Mouse (Mus musculus) embryonic facial prominence, embryonic 10.5 days (tissue): Measurements from ENCODE around the gene Rfng. TPM values are rescaled to one million over a fixed set of nuclear protein-coding genes. Genes with fewer than 3 reads are reported as not detected.
"Not testable (repeated sequence)": the region's sequence is repeated elsewhere in the genome, so short reads cannot be mapped to it uniquely, and the experiment has no call there.

Experiments
- DNase-seq: peaks from one replicate; pipeline ENCODE4 v3.0.0-alpha.2; 2017; ENCODE audit warnings: low spot score
- H3K27ac ChIP-seq: fragments of 300-500 bp; sonication (generic); replicated peaks from 2 replicates; pipeline ENCODE4 v1.5.1; 2016; ENCODE audit warnings: mild to moderate bottlenecking
- H3K27me3 ChIP-seq: fragments of 300-500 bp; sonication (generic); replicated peaks from 2 replicates; pipeline ENCODE4 v1.6.1; 2016; ENCODE audit warnings: low read depth, mild to moderate bottlenecking; ENCODE audit not compliant: poor library complexity, severe bottlenecking
- H3K36me3 ChIP-seq: fragments of 300-500 bp; sonication (generic); replicated peaks from 2 replicates; pipeline ENCODE4 v1.6.1; 2016; ENCODE audit warnings: mild to moderate bottlenecking, moderate library complexity
- H3K4me1 ChIP-seq: fragments of 300-500 bp; sonication (generic); 2 replicates; pipeline ENCODE4 v1.6.1; 2016
- H3K4me3 ChIP-seq: fragments of 300-500 bp; sonication (generic); 2 replicates; pipeline ENCODE4 v1.5.1; 2016; ENCODE audit warnings: mild to moderate bottlenecking, moderate library complexity
- H3K9me3 ChIP-seq: fragments of 300-500 bp; sonication (generic); 2 replicates; pipeline ENCODE4 v1.6.1; 2016; ENCODE audit warnings: mild to moderate bottlenecking
- WGBS: fragments of 180-500 bp; shearing (Covaris S2); methylation state at CpG from one replicate; pipeline ENCODE4 v1.1.7; 2016; 5-methylcytosine and 5-hydroxymethylcytosine counted together
- polyA plus RNA-seq: library from polyadenylated mRNA; unstranded; fragments of >200 nt; fragmentation: Nextera tagmentation; extraction: Ambion mirVana; gene quantifications from 2 replicates; pipeline ENCODE4 v1.2.1, GENCODE M21; 2016

Rfng gene
- polyA plus RNA-seq = 40.0 and 42.1 TPM in 2 replicates

GRCm38 (mm10) chr11:120784064-120784791, at the start of gene Rfng, which contains the start of gene Gps1:
Gene Rfng, minus strand, starts transcription at chr11:120784207.
Gene Gps1, plus strand, starts transcription at chr11:120784272.
- Histone ChIP-seq H3K36me3 (peaks cover 67% of the 10 kb centered on the region), H3K9me3 (no peaks in the 10 kb centered on the region), H3K27ac (peak within 1 kb of the TSS; percentile 87), H3K4me3 (peak within 1 kb of the TSS; percentile 99), H3K27me3 (peaks cover 17% of the 10 kb centered on the region), H3K4me1 (peaks cover 27% of the 10 kb centered on the region)
- peak; percentile 89 for DNase-seq
- under 1% methylated on average over 107 of the region's 107 CpGs for WGBS

GRCm38 (mm10) chr11:120832962-120833361, 49.0 kb upstream of the Rfng start:
- H3K4me3 ChIP-seq, H3K36me3 ChIP-seq, H3K27me3 ChIP-seq, H3K27ac ChIP-seq, DNase-seq, H3K9me3 ChIP-seq: not testable (repeated sequence)
- peaks cover 19% of the 10 kb centered on the region for H3K4me1 ChIP-seq
- 90% methylated on average over 5 of the region's 5 CpGs for WGBS

GRCm38 (mm10) chr11:120831659-120832440, 47.8 kb upstream of the Rfng start:
- H3K9me3 ChIP-seq = no peaks in the 10 kb centered on the region
- WGBS = 75% methylated on average over 3 of the region's 3 CpGs
- no peaks in the 10 kb centered on the region for H3K27me3 ChIP-seq
- 0 out of 2 replicates have a peak, but pooled peaks cover 5% of the 10 kb centered on the region for H3K36me3 ChIP-seq
- peaks cover 25% of the 10 kb centered on the region for H3K4me1 ChIP-seq
- DNase-seq = no peak
- H3K27ac ChIP-seq = no peak overlapping the region
- no peak overlapping the region for H3K4me3 ChIP-seq

- Histone ChIP-seq H3K27ac (0 out of 2 replicates have a peak overlapping the region, but pooled peaks have one; percentile 55), H3K9me3 (no peaks in the 10 kb centered on the region), H3K4me1 (peaks cover 37% of the 10 kb centered on the region), H3K4me3 (no peak overlapping the region), H3K36me3 (peaks cover 12% of the 10 kb centered on the region; the same call in 1 of the 2 replicates), H3K27me3 (no peaks in the 10 kb centered on the region)
- DNase-seq = no peak
- WGBS = 68% methylated on average over 12 of the region's 12 CpGs
These were observed 46.7 kb upstream of the Rfng start for GRCm38 (mm10) chr11:120830686-120831085.

- H3K27ac ChIP-seq = peak overlapping the region; percentile 55
- 86% methylated on average over 10 of the region's 10 CpGs for WGBS
- H3K27me3 ChIP-seq = no peaks in the 10 kb centered on the region
- no peaks in the 10 kb centered on the region for H3K9me3 ChIP-seq
- no peak for DNase-seq
- peaks cover 12% of the 10 kb centered on the region; the same call in 1 of the 2 replicates for H3K36me3 ChIP-seq
- H3K4me1 ChIP-seq = peaks cover 44% of the 10 kb centered on the region
- no peak overlapping the region for H3K4me3 ChIP-seq
These were observed 45.9 kb upstream of the Rfng start for GRCm38 (mm10) chr11:120829757-120830532.

- DNase-seq = no peak
- Histone ChIP-seq H3K4me3 (no peak overlapping the region), H3K27ac (0 out of 2 replicates have a peak overlapping the region, but pooled peaks have one; percentile 8), H3K36me3 (peaks cover 12% of the 10 kb centered on the region; the same call in 1 of the 2 replicates), H3K27me3 (no peaks in the 10 kb centered on the region), H3K9me3 (no peaks in the 10 kb centered on the region), H3K4me1 (peaks cover 45% of the 10 kb centered on the region)
- WGBS = 77% methylated on average over 4 of the region's 4 CpGs
These were observed 44.4 kb upstream of the Rfng start for GRCm38 (mm10) chr11:120828416-120828815.

- Histone ChIP-seq H3K4me3 (peak overlapping the region; percentile 91; the same call in 1 of the 2 replicates), H3K9me3 (no peaks in the 10 kb centered on the region), H3K36me3 (peaks cover 25% of the 10 kb centered on the region), H3K4me1 (peaks cover 66% of the 10 kb centered on the region), H3K27me3 (no peaks in the 10 kb centered on the region), H3K27ac (peak overlapping the region; percentile 99)
- 83% methylated on average over 8 of the region's 8 CpGs for WGBS
- peak; percentile 9 for DNase-seq
These were observed 42.3 kb upstream of the Rfng start for GRCm38 (mm10) chr11:120826016-120826953.

- Histone ChIP-seq H3K9me3 (no peaks in the 10 kb centered on the region), H3K4me1 (peaks cover 69% of the 10 kb centered on the region), H3K27me3 (no peaks in the 10 kb centered on the region), H3K36me3 (peaks cover 33% of the 10 kb centered on the region), H3K27ac (peak overlapping the region; percentile 99), H3K4me3 (peak overlapping the region; percentile 91)
- no peak for DNase-seq
- WGBS = 47% methylated on average over 4 of the region's 4 CpGs
These were observed 41.4 kb upstream of the Rfng start for GRCm38 (mm10) chr11:120825289-120825863.

GRCm38 (mm10) chr11:120824787-120825288, 40.8 kb upstream of the Rfng start:
- H3K36me3 ChIP-seq = peaks cover 38% of the 10 kb centered on the region
- peak overlapping the region; percentile 91 for H3K4me3 ChIP-seq
- H3K9me3 ChIP-seq = no peaks in the 10 kb centered on the region
- WGBS = under 1% methylated on average over 21 of the region's 21 CpGs
- DNase-seq = no peak
- H3K4me1 ChIP-seq = peaks cover 72% of the 10 kb centered on the region
- no peaks in the 10 kb centered on the region for H3K27me3 ChIP-seq
- peak overlapping the region; percentile 99 for H3K27ac ChIP-seq

GRCm38 (mm10) chr11:120823956-120824786, 40.2 kb upstream of the Rfng start, which contains the start of gene Fasn:
Gene Fasn, minus strand, starts transcription at chr11:120824547.
- WGBS = under 1% methylated on average over 107 of the region's 109 CpGs
- Histone ChIP-seq H3K9me3 (no peaks in the 10 kb centered on the region), H3K27me3 (no peaks in the 10 kb centered on the region), H3K36me3 (peaks cover 45% of the 10 kb centered on the region), H3K4me1 (peaks cover 69% of the 10 kb centered on the region), H3K27ac (peak within 1 kb of the TSS; percentile 99), H3K4me3 (peak within 1 kb of the TSS; percentile 91)
- peak; percentile 99 for DNase-seq
